Mouse (Mus musculus) embryo, embryonic 11 days (tissue): ENCODE measurements at regions not wholly inside any gene's neighbourhood (a gene's known extent, or its start where the extent isn't known, plus 50 kb on each side); places are given as distances from the start of the nearest gene placed in this dataset.

Experiments
- DNase-seq: peaks from one replicate; pipeline ENCODE4 v3.0.0-alpha.2; 2015

GRCm38 (mm10) chr11:18156506-18156905 lies 202.8 kb upstream of the Etaa1 start:
- peak; percentile 50 for DNase-seq

- DNase-seq: peak; percentile 86
Observed at GRCm38 (mm10) chr11:18151788-18152563, 198.3 kb upstream of the Etaa1 start.

- no peak for DNase-seq
Observed at GRCm38 (mm10) chr11:18151369-18151768, 197.7 kb upstream of the Etaa1 start.

GRCm38 (mm10) chr11:18127488-18127887 lies 173.8 kb upstream of the Etaa1 start:
- DNase-seq: no peak

GRCm38 (mm10) chr11:18123031-18123430 lies 169.4 kb upstream of the Etaa1 start:
- DNase-seq: no peak

- DNase-seq: no peak
Observed at GRCm38 (mm10) chr11:18122616-18123015, 168.9 kb upstream of the Etaa1 start.

- DNase-seq: no peak
Observed at GRCm38 (mm10) chr11:18115693-18116450, 162.2 kb upstream of the Etaa1 start.

GRCm38 (mm10) chr11:18102841-18103240 lies 149.2 kb upstream of the Etaa1 start:
- DNase-seq: no peak

- no peak for DNase-seq
Observed at GRCm38 (mm10) chr11:18075840-18076435, 122.3 kb upstream of the Etaa1 start.

GRCm38 (mm10) chr11:18070586-18071306 lies 117.1 kb upstream of the Etaa1 start:
- DNase-seq: no peak

- no peak for DNase-seq
Observed at GRCm38 (mm10) chr11:18070032-18070374, 116.3 kb upstream of the Etaa1 start.

- DNase-seq: no peak
Observed at GRCm38 (mm10) chr11:18069348-18070031, 115.8 kb upstream of the Etaa1 start.

- no peak for DNase-seq
Observed at GRCm38 (mm10) chr11:18068085-18068484, 114.4 kb upstream of the Etaa1 start.

GRCm38 (mm10) chr11:18067676-18068075 lies 114.0 kb upstream of the Etaa1 start:
- DNase-seq: no peak

- DNase-seq: no peak
Observed at GRCm38 (mm10) chr11:18041589-18041988, 87.9 kb upstream of the Etaa1 start.

GRCm38 (mm10) chr11:18031049-18031448 lies 77.4 kb upstream of the Etaa1 start:
- DNase-seq: no peak

GRCm38 (mm10) chr11:18022065-18022464 lies 68.4 kb upstream of the Etaa1 start:
- DNase-seq: no peak

- peak; percentile 44 for DNase-seq
Observed at GRCm38 (mm10) chr11:18015239-18015638, 61.6 kb upstream of the Etaa1 start.

- DNase-seq: peak; percentile 51
Observed at GRCm38 (mm10) chr11:18014610-18015009, 60.9 kb upstream of the Etaa1 start.

- peak; percentile 38 for DNase-seq
Observed at GRCm38 (mm10) chr11:18012085-18012484, 58.4 kb upstream of the Etaa1 start.

- DNase-seq: peak; percentile 90
Observed at GRCm38 (mm10) chr11:18011101-18011733, 57.5 kb upstream of the Etaa1 start.

GRCm38 (mm10) chr11:18008140-18008539 lies 54.5 kb upstream of the Etaa1 start:
- no peak for DNase-seq
